Mouse (Mus musculus) brain, embryonic 14.5 days (tissue): ENCODE data around the gene Adgrl3. TPM values are rescaled to one million over a fixed set of nuclear protein-coding genes. Genes with fewer than 3 reads are reported as not detected.

Experiments used
- DNase-seq: peaks from one replicate; pipeline ENCODE4 v3.0.0-alpha.2; 2011; ENCODE audit warnings: low read depth
- CTCF ChIP-seq: fragments of 200-500 bp; IDR thresholded peaks from 2 replicates; pipeline ENCODE4 v1.5.1; 2012; ENCODE audit warnings: inconsistent platforms, mild to moderate bottlenecking, moderate library complexity, borderline replicate concordance; ENCODE audit not compliant: insufficient read depth, insufficient read length; ENCODE audit errors: extremely low read depth
- POLR2A ChIP-seq: fragments of 200-500 bp; IDR thresholded peaks from 2 replicates; pipeline ENCODE4 v1.6.1; 2012; ENCODE audit warnings: mild to moderate bottlenecking, inconsistent platforms, borderline replicate concordance; ENCODE audit not compliant: poor library complexity, insufficient read depth, insufficient read length, severe bottlenecking; ENCODE audit errors: extremely low read depth
- polyA plus RNA-seq: library from polyadenylated mRNA; depleted of rRNA; stranded (reverse); fragments of >200 nt; gene quantifications from 2 replicates; pipeline ENCODE4 v1.2.3, GENCODE M21; 2012

The Adgrl3 gene
- polyA plus RNA-seq, 1 experiment = 89.2 TPM

DNA sequence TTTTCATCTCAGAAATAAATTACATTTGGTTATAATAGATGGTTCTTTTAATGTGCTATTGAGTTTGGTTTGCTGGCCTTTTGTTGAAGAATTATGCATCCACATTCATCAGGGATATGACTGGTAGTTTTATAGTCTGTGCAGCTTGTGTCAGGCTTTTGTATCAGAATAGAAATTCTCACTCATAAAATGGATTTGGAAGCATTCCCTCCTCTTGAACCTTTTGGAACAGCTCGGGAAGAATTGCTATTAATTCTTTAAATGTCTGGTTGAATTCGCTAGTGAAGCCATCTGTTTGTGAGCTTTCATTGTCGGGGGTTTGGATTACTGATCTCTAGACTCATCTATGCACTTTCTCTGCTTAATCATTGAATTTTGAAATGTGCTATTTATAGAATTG lies 666.3 kb downstream of the Adgrl3 start:
- TF ChIP-seq CTCF (no peak), POLR2A (no peak)
- DNase-seq = no peak

DNA sequence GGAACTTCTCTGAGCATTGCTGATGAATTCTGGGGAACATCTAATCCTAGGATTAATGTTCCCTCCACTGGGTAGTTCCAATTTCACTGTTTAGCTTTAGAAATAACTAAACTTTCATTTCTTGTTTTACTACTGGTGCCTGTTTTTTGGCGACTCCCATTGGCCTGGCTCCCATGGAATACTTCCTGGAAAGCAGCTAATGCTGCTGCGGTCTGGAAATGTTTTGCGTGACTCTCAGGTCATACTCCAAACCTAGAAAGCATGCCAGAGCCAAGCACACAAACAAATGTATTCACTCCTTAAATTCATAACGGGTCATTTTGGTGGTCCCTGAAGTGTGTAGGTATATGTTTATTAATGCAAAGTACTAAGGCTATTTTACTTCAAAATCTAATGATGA lies 666.9 kb downstream of the Adgrl3 start:
- DNase-seq = no peak
- TF ChIP-seq CTCF (no peak), POLR2A (no peak)

DNA sequence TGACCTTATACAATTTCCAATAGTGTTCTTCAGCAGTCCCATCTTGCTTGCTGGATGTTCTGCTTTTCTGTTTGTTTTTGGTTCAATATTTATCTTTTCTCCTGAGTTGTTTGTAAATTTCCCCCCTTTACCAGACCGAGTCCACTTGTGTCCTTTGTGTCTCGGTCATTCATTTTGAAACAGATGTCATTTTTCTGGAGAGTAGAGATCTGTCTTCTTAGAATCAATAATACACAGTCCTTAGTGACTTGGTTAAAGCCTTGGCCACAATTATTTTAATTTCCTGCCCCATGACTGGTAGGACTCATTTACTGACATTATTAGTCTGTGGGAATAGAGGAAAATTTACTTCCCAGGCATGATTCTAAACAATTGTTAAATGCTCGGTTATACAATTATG lies 709.7 kb downstream of the Adgrl3 start:
- TF ChIP-seq POLR2A (no peak), CTCF (no peak)

DNA sequence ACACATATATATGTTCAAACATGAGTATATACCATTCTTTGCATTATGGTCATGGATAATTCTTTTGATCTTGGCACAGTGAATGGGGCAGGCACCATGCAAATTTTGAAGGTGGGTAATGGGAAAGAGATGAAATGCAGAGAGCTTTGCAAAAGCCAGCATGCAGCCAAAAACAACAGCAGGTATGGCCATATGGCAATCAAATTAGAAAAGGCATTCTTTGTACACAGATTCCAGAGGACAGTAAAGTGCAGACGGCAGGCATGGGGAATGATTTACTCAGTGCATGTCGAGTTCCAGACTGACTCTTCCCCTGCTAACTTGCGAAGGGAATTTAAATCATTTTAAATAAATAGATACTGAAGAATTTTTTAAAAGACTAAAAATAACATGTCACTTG lies 716.1 kb downstream of the Adgrl3 start:
- peak; percentile 82 for DNase-seq
- TF ChIP-seq POLR2A = no peak
- TF ChIP-seq CTCF = no peak

More for the DNA sequence above, 709.7 kb downstream of the Adgrl3 start:
- no peak for DNase-seq

DNA sequence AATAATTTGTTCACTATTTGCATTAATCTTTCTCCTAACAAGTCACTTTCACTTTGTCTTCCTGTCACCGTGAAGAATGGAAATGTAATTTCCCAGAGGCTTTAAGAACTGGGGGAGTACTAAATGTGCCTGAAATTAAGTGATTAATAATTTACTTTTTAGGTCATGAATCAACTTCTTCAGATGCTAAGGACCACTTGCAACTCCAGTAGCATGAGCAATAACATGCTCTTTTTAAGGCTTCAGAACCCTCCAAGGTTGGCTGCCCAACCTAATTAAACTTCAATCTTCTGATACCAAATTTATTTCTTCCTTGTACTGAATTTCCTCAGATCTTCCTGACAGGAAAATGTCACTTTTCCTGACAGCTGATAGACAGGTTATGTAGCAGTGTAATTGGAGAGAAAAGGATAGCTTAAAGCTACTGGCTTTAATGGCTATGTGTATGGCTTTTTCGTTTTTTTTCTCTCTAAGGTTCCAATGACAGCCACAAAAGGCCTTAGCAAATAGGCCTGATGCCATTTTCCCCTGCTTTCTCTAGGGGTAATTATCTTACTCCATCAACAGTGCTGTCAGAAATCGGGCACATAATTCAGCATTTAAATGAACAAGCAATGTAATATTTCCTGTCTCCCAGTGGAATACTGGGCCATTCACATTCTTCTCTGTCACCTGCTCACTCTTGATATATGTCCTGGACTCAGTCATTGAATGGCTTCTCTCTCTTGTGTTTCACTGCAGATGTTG lies 718.5 kb downstream of the Adgrl3 start:
- TF ChIP-seq POLR2A (no peak), CTCF (no peak)
- DNase-seq = peak; percentile 76

DNA sequence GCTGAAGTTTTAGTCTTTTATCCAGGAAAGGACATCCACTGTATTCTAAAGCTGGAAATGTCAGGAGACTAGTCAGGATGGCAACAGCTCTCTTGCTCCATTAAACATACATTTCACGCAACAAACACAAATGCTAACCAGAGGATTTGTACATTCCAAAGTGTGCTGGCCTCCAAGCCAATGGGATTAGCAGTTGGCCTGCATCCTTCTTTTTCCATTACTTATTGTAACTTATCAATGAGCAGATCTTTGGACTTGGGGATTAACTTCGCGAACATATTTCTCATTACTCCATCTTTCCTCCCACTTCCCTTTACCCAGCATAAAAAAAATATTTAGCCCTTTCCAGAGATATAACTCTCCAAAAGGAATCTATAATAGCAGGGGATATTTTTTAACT lies 732.5 kb downstream of the Adgrl3 start:
- TF ChIP-seq POLR2A (no peak), CTCF (no peak)

DNA sequence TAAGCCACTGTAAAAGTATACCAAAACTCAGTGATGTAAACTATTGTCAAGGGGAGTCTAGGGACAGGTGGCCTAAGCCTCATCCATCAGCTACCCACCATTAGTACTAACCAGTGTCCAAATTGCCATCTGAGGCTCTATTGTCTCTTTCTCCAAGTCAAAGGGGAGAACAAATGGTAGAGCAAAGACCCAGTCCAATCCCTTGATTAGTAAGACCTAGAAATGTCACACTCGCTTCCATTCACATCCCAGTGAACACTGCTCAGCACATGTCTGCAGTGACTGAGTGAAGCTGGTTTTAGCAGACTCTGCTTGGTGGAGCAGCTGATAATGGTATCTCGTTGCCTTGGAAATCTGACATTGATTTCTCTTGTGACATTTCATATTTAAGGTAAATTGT lies 735.8 kb downstream of the Adgrl3 start:
- no peak for DNase-seq
- TF ChIP-seq CTCF (no peak), POLR2A (no peak)

More for the DNA sequence above, 732.5 kb downstream of the Adgrl3 start:
- no peak for DNase-seq

DNA sequence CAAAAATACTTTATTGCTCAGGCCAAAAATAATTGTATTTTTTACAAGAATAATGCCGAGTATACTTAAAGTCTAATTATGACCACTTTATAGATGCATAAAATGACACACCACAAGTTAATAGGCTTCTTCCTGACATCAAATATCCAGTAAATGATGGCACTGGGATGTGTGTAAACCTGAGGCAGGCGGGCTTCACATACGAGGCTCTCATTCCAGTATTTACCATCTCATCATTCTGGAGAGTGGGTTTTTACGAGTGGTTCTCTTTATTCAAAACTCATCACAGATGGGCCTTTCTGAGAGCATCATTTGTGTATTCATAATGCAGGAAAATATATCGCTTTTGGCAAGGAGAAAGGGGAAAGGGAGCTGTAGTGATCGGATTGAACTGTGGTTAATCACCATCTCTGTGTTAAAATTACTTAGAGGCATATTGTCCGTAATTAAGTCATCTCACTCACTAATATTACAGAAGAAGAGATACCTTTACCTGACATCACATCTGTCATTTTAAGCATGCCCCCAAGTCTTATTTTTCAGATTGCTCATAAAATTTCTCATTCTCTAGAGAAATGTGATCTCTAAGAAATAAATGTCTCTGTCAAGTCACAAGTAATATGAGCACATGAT lies 737.3 kb downstream of the Adgrl3 start:
- no peak for DNase-seq
- TF ChIP-seq POLR2A (no peak), CTCF (no peak)

DNA sequence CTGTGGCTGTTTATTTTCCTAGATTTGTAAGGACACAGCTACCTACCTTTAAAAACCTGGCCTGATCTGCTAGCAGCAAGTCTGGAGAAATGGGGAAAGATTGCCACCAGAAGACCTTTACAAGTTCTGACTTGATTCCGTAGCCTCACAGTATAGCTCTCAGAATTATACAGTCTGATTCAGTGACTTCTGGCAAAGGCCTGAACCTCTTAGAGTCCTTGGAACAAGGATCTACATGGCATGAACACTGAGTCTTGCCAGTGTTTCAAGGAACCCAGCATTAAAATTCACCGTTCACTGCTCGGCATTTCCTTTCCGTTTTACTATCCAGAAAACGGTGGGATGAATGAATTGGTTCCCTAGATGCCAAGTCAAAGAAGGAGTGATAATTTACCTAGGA lies 756.3 kb downstream of the Adgrl3 start:
- no peak for DNase-seq
- TF ChIP-seq CTCF = no peak
- TF ChIP-seq POLR2A = no peak

DNA sequence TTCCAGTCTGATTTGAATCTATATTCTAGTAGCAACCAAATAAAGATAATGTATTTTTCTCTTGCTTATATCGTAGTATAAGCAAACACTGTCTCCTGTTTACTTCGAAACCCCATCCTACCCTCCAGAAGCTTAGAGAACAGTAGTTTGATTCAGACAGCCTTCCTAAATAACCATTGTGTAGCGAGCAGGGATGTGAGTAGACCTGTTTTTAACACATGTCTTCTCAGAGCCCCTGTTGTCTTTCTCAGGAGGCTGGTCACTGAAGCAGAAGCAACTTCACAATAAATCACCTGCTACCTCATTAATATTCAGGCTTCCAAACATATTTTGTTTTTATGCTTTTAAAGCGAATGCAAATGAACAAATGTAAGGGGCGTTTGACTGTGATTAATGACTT lies 756.8 kb downstream of the Adgrl3 start:
- peak; percentile 23 for DNase-seq
- TF ChIP-seq POLR2A (no peak), CTCF (no peak)

DNA sequence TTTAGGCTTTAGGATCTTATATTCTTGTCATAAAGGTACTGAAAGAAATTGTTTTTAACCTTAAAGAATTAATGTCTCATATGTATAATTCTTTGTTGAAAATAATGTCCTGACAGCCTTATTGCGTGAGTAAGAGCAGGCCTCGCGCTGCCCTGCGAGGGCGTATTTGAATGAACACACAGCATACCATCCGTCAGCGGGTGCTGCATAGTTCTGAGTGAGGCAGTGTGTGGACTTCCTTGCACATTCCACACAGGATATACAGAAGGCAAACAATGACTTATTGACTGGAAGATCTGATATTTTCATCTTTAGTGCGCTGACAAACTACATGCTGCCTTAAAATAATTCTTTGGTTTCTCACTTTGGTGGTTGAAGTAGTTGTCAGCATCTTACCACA lies 764.8 kb downstream of the Adgrl3 start:
- DNase-seq = peak; percentile 29
- TF ChIP-seq POLR2A = no peak
- no peak for TF ChIP-seq CTCF

DNA sequence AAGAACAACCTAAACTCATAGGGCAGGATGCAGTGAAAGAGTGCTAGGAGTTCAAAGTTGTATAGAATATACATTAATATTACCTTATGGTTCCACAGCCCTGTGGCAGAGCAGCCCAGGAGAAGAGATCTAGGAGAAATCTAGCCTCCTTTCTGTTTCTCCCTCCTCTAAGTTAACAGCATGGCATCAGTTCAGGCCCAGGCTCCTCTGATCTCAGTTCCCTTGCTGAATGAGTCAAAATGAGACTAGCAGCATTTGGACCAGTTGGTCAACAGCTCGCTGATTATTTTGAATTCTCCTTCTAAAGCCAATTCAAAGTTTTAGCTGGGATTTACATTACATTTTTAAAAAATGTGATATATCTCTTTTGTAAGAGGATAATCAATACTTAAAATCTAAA lies 770.8 kb downstream of the Adgrl3 start:
- DNase-seq = no peak

DNA sequence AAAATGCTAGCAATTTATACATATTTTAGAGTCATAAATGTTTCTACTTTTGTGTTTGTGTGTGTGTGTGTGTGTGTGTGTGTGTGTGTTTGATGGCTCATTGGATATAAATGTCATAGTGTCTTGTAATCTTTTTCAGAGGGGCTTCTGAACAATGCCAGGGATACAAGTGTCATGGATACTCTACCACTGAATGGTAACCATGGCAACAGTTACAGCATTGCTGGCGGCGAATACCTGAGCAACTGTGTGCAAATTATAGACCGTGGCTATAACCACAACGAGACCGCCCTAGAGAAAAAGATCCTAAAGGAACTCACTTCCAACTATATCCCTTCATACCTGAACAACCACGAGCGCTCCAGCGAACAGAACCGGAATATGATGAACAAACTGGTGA lies 774.2 kb downstream of the Adgrl3 start:
- DNase-seq = peak; percentile 41
- TF ChIP-seq POLR2A = no peak
- no peak for TF ChIP-seq CTCF

More for the DNA sequence above, 770.8 kb downstream of the Adgrl3 start:
- TF ChIP-seq POLR2A (no peak), CTCF (no peak)
